Mouse (Mus musculus): ENCODE data around the gene Kif26b. TPM values are rescaled to one million over a fixed set of nuclear protein-coding genes. Genes with fewer than 3 reads are reported as not detected.

Kif26b gene
- polyA plus RNA-seq, 1 experiment from 2014 or later = 5.1 TPM

DNA sequence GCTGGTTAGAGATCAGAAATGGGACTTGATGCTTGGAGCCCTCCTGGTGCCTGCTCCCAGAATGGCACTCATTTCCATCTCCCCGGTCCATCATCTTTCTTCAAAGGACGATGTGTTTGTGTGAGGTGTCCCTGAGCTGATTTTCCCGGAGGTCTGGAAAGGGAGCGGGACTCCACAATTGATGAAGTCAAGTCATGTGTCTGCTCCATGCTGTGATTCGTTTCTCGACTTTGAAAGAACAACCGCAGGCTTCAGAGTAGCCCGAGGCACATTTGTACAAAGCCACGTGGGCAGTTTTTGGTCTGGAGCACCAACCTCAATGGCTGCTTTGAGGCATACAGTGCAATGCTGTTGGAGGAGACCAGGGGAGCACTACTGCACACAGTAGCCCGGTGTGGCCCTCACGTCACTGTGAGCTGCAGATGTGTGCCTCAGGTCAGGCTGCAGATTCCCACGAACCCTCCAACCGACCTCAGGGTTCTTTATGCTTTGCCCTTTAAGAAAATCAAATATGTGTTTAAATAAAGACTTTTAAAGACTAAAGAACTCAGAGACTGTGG lies 43.0 kb downstream of the Kif26b start:
- Histone ChIP-seq H3K9ac (ENCODE audit: low read length) (no peak overlapping the region), H3K4me1 (ENCODE audit: control insufficient read depth, insufficient read depth, low read length) (0 out of 2 replicates have a peak, but pooled peaks cover 5% of the 10 kb centered on the region), H3K27me3 (ENCODE audit: control insufficient read depth, insufficient read depth, low read length) (no peaks in the 10 kb centered on the region), H3K4me2 (ENCODE audit: low read depth, low read length) (no peak overlapping the region), H3K4me3 (ENCODE audit: low read length) (no peak overlapping the region), H3K27ac (ENCODE audit: low read length) (no peak overlapping the region), H3K36me3 (ENCODE audit: control insufficient read depth, insufficient read depth) (peaks cover 3% of the 10 kb centered on the region; the same call in 1 of the 2 replicates), H3K9me3 (replicated peaks; ENCODE audit: control insufficient read depth, low read length) (peaks cover 8% of the 10 kb centered on the region)
- WGBS = 75% methylated on average over 13 of the region's 13 CpGs
- ATAC-seq (replicated peaks; ENCODE audit: extremely low read depth, insufficient read depth, low FRiP score) = no peak

DNA sequence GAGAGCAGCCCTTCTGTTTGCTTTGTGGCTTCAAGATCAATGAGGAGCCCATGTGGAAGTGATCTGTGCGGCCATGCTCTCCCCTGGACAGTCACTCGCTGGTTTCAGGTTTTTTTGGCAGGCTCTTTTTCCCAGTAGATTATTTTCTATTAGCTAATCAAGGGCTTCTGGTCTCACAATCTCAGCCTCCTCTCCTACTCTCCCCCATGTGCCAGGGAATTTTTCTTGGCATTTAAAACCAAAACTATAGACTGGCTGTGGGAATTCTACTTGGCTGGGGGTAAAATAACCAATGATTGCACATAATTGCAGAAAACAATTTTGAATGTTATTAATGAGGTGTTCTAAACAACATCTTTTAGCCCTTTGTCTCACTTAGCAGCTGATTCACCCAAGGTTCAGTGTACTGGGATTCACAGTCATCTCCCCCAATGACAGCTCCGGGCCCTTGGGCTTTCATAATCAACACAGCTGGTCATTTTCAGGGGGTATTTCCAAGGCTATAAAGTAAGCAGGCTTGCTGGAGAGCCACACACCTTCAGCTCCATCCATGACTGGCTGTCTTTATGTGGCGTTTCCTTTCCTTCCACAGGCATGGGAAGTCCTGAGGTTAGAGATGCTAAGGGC lies 44.6 kb downstream of the Kif26b start:
- H3K27ac ChIP-seq (ENCODE audit: low read length) = no peak overlapping the region
- no peak overlapping the region for H3K9ac ChIP-seq (ENCODE audit: low read length)
- peaks cover 3% of the 10 kb centered on the region; the same call in 1 of the 2 replicates for H3K36me3 ChIP-seq (ENCODE audit: control insufficient read depth, insufficient read depth)
- 68% methylated on average over 4 of the region's 4 CpGs for WGBS
- no peaks in the 10 kb centered on the region for H3K27me3 ChIP-seq (ENCODE audit: control insufficient read depth, insufficient read depth, low read length)
- no peak overlapping the region for H3K4me3 ChIP-seq (ENCODE audit: low read length)
- ATAC-seq (replicated peaks; ENCODE audit: extremely low read depth, insufficient read depth, low FRiP score) = no peak
- no peak overlapping the region for H3K4me2 ChIP-seq (ENCODE audit: low read depth, low read length)
- H3K9me3 ChIP-seq (replicated peaks; ENCODE audit: control insufficient read depth, low read length) = peaks cover 8% of the 10 kb centered on the region
- 0 out of 2 replicates have a peak, but pooled peaks cover 5% of the 10 kb centered on the region for H3K4me1 ChIP-seq (ENCODE audit: control insufficient read depth, insufficient read depth, low read length)

DNA sequence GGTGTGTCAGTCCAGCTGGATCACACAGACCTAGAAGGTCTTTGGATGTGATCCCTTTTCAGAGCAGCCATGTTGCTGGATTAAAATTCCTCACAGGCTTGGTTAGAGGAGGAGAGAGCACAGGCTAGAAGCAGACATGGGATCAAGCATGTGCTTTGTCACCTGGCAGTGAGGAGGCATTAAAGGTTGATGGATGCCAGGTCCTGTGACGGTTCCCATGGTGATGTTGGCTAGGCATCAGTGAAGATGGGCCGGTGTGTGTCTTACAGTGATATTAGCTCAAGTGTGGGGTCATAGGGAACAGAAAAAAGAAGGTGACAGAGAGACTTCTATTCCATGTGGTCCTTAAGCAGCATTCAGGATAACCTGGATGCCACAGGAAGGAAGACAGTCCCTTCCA lies 46.8 kb downstream of the Kif26b start:
- Histone ChIP-seq H3K27ac (ENCODE audit: low read length) (no peak overlapping the region), H3K4me3 (ENCODE audit: low read length) (no peak overlapping the region), H3K4me1 (ENCODE audit: control insufficient read depth, insufficient read depth, low read length) (0 out of 2 replicates have a peak, but pooled peaks cover 5% of the 10 kb centered on the region), H3K27me3 (ENCODE audit: control insufficient read depth, insufficient read depth, low read length) (no peaks in the 10 kb centered on the region), H3K9me3 (replicated peaks; ENCODE audit: control insufficient read depth, low read length) (peaks cover 8% of the 10 kb centered on the region), H3K4me2 (ENCODE audit: low read depth, low read length) (no peak overlapping the region), H3K36me3 (ENCODE audit: control insufficient read depth, insufficient read depth) (peaks cover 3% of the 10 kb centered on the region; the same call in 1 of the 2 replicates), H3K9ac (ENCODE audit: low read length) (no peak overlapping the region)
- ATAC-seq (replicated peaks; ENCODE audit: extremely low read depth, insufficient read depth, low FRiP score) = no peak
- 96% methylated on average over 2 of the region's 2 CpGs for WGBS

DNA sequence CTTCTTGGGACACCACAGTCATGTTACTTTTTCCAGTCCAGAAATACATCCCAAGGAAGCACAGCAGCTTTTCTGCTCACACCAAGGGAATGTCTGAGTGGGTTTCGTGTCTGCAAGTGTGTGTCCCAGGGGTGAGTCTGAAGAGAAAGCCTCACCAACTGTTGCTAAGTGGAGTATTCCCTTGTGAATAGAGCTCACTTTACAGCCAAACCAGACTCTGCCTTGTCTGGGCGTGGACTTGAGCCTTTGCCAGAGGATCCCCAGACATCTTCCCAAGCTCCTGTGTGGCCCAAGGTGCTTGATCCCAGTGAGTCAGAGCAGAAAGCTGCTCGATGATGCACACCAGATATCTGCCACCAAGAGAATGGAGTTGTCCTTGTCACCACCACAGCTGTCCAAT lies 48.0 kb downstream of the Kif26b start:
- H3K9me3 ChIP-seq (replicated peaks; ENCODE audit: control insufficient read depth, low read length) = peaks cover 8% of the 10 kb centered on the region
- H3K4me2 ChIP-seq (ENCODE audit: low read depth, low read length) = no peak overlapping the region
- H3K27ac ChIP-seq (ENCODE audit: low read length) = no peak overlapping the region
- H3K9ac ChIP-seq (ENCODE audit: low read length) = no peak overlapping the region
- no peak overlapping the region for H3K4me3 ChIP-seq (ENCODE audit: low read length)
- H3K27me3 ChIP-seq (ENCODE audit: control insufficient read depth, insufficient read depth, low read length) = no peaks in the 10 kb centered on the region
- H3K4me1 ChIP-seq (ENCODE audit: control insufficient read depth, insufficient read depth, low read length) = 0 out of 2 replicates have a peak, but pooled peaks cover 5% of the 10 kb centered on the region
- ATAC-seq (replicated peaks; ENCODE audit: extremely low read depth, insufficient read depth, low FRiP score) = peak; percentile 41; the same call in 1 of the 2 replicates
- WGBS = 69% methylated on average over 3 of the region's 3 CpGs
- peaks cover 3% of the 10 kb centered on the region; the same call in 1 of the 2 replicates for H3K36me3 ChIP-seq (ENCODE audit: control insufficient read depth, insufficient read depth)

DNA sequence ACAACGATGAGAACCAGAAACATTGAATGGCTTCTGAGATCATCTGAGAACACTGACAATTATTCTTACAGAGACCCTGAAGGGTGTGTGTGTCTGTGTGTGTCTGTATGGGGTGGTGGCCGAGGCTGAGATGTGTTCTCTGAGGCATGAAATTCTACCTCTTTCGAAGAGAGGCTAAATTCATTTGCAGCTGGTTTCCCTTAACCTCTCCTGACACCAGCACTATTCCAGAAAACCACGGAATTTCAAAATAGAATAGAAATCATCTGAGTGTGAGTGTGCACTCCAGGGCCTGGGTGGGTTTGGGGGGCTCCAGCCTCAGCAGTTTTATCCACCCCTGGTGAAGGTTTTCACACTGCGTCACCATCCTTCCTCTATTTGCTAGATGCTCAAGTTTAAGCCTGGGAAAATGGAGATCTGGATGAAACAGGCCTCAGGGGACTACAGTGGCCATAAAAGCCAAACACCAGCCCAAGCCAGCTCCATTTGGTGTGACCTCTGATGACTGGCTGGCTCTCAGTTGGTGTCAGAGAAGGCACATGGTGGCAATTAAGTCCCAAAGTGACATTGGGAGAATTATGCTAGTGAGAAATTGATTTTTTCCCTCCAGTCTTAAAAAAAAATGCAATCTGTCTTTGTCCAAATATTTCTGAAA lies 56.6 kb downstream of the Kif26b start:
- Histone ChIP-seq H3K9me3 (replicated peaks; ENCODE audit: control insufficient read depth, low read length) (no peaks in the 10 kb centered on the region), H3K27ac (ENCODE audit: low read length) (no peak overlapping the region), H3K4me2 (ENCODE audit: low read depth, low read length) (no peak overlapping the region), H3K27me3 (ENCODE audit: control insufficient read depth, insufficient read depth, low read length) (no peaks in the 10 kb centered on the region), H3K4me3 (ENCODE audit: low read length) (no peak overlapping the region), H3K4me1 (ENCODE audit: control insufficient read depth, insufficient read depth, low read length) (no peaks in the 10 kb centered on the region), H3K9ac (ENCODE audit: low read length) (no peak overlapping the region), H3K36me3 (ENCODE audit: control insufficient read depth, insufficient read depth) (no peaks in the 10 kb centered on the region)
- ATAC-seq (replicated peaks; ENCODE audit: extremely low read depth, insufficient read depth, low FRiP score) = no peak
- WGBS = 83% methylated on average over 5 of the region's 5 CpGs

DNA sequence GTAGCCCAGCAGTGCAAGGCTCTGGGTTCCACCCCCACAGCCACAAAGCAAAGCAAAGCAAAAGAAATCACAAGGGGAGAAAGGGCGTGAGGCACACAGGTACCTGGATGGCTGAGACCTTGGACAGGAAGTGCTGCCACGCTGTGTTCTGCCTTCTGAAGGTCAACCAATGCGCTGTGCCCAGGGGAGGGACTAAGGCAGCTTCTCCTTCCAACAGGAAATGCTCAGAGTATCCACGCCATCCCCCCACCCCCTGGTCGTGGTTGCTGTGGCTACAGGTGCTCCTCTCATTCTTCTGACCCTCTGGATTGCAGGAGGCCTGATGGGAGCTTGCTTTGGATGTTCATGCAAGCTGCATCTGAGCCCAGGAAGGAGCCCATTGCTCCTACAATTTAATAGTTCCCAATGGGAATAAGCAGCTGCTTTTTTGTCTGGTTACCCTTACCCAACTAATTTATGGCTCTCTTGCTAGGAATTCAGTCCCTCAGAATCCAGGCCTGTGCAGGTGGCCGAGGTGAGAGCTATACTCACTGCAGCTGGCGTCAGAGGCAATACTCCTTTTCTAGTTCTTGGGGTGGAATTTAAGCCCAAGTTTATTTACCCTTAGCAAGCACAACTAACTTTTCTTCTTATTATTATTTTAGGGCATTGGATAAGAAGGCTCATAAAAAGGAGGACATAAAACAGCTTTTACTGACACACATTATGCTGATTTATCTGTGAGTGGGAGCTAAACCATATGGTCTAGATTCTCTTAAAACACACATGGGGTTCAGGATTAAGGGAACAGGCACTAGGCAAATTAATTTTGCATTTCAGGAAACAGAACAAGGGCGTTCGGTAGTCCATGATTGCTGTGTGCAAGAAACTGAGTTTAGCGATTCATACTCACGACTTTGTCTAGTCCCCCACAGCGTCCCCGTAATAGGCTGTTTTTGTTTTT lies 61.6 kb downstream of the Kif26b start:
- H3K27me3 ChIP-seq (ENCODE audit: control insufficient read depth, insufficient read depth, low read length) = no peaks in the 10 kb centered on the region
- no peak overlapping the region for H3K4me2 ChIP-seq (ENCODE audit: low read depth, low read length)
- WGBS = 78% methylated on average over 13 of the region's 13 CpGs
- no peak overlapping the region for H3K4me3 ChIP-seq (ENCODE audit: low read length)
- ATAC-seq (replicated peaks; ENCODE audit: extremely low read depth, insufficient read depth, low FRiP score) = no peak
- no peaks in the 10 kb centered on the region for H3K36me3 ChIP-seq (ENCODE audit: control insufficient read depth, insufficient read depth)
- no peaks in the 10 kb centered on the region for H3K4me1 ChIP-seq (ENCODE audit: control insufficient read depth, insufficient read depth, low read length)
- H3K9ac ChIP-seq (ENCODE audit: low read length) = no peak overlapping the region
- no peaks in the 10 kb centered on the region for H3K9me3 ChIP-seq (replicated peaks; ENCODE audit: control insufficient read depth, low read length)
- no peak overlapping the region for H3K27ac ChIP-seq (ENCODE audit: low read length)

DNA sequence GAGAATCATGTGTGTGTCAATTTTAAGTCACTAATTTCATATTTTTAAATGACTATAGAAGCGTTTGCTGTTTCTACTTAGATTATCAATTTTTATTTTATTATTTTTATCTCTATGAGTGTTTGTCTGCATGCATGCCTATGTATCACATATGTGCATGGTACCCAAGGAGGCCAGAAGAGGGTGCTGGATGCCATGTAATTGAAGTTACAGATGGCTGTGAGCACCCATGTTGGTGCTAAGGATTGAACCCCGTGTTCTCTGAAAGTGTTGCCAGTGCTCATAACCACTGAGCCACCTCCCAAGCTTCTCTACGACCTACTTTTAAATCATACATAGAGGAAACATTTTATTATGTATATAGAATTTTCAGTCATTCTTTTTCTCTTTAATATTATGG lies 68.2 kb downstream of the Kif26b start:
- Histone ChIP-seq H3K4me1 (ENCODE audit: control insufficient read depth, insufficient read depth, low read length) (peaks cover 7% of the 10 kb centered on the region), H3K36me3 (ENCODE audit: control insufficient read depth, insufficient read depth) (no peaks in the 10 kb centered on the region), H3K9ac (ENCODE audit: low read length) (no peak overlapping the region), H3K27ac (ENCODE audit: low read length) (no peak overlapping the region), H3K4me3 (ENCODE audit: low read length) (no peak overlapping the region), H3K9me3 (replicated peaks; ENCODE audit: control insufficient read depth, low read length) (no peaks in the 10 kb centered on the region), H3K27me3 (ENCODE audit: control insufficient read depth, insufficient read depth, low read length) (no peaks in the 10 kb centered on the region), H3K4me2 (ENCODE audit: low read depth, low read length) (no peak overlapping the region)
- no peak for ATAC-seq (replicated peaks; ENCODE audit: extremely low read depth, insufficient read depth, low FRiP score)
- 93% methylated on average over 3 of the region's 3 CpGs for WGBS

DNA sequence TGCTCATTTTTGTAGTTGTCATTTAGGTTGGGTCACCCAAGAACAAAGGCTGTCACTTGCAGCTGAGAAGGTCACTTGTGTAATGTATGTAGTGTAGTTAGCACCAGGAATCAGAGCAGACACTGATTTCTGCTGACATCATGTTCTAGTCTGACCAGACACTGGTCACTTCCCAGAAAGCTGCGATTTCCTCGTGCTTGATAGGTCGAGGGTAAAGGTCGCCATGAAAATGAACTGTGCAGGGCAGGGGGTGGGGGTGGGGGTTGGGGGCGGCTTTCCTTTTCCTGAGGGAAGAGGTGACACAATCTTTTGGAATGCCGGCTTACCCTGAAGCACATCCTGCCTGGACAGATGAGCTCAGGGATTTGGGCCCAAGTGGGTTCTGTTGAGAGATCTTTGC lies 68.8 kb downstream of the Kif26b start:
- Histone ChIP-seq H3K27me3 (ENCODE audit: control insufficient read depth, insufficient read depth, low read length) (no peaks in the 10 kb centered on the region), H3K4me1 (ENCODE audit: control insufficient read depth, insufficient read depth, low read length) (peaks cover 7% of the 10 kb centered on the region), H3K36me3 (ENCODE audit: control insufficient read depth, insufficient read depth) (no peaks in the 10 kb centered on the region), H3K9me3 (replicated peaks; ENCODE audit: control insufficient read depth, low read length) (no peaks in the 10 kb centered on the region), H3K27ac (ENCODE audit: low read length) (no peak overlapping the region), H3K4me2 (ENCODE audit: low read depth, low read length) (no peak overlapping the region), H3K4me3 (ENCODE audit: low read length) (no peak overlapping the region), H3K9ac (ENCODE audit: low read length) (no peak overlapping the region)
- no peak for ATAC-seq (replicated peaks; ENCODE audit: extremely low read depth, insufficient read depth, low FRiP score)
- 49% methylated on average over 6 of the region's 6 CpGs for WGBS

All from heart, embryonic 16.5 days (tissue).